8 mouse cellular contexts compared by ENCODE assay signal in the genomic region with DNA sequence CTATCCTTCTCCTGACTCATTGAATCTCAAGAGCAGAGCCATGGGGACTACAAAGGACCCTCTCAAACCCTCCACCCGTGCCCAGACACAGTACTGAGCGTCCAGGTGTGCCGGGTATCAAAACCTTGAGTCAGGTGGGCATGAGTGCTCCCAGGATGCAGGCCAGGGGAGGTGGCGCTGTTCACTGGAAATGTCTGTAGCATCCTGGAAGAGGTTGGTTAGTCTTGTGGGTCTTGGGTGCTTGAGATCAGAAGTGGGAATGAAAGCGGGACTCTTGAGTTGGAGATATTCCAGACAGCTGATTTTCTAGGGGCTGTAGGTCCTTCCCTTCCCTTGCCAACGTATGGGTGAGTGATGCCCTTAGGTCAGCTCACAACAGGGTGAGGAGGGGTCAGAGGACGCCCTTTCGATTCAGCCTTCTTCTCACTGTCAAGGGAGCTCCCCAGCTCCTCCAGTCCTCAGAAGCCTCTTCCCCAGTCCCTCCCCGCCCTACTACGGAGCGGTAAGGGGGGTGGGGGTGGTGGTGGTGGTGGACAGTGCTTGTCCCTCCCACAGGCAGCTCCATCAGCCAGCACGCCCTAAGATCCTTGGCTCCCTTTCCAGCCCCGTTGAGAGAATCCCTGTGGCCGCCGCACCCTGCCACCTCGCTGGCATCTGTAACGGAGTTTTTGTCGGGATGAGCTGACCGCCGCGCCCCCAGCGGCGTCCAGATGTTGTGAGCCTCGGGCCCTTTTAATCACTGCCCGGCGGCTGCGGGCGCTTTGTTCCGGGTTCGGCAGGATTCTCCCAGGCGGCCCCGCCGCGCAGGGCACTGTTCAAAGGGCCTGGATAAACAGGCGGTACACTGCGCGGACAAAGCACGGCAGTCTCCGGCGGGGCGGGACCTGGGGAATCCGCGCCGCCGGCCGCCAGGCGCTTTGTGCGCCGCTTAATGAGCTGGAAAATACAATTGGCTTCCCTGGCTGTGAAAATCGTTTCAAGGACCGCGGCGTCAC. TPM values are rescaled to one million over a fixed set of nuclear protein-coding genes. Genes with fewer than 3 reads are reported as not detected.
DNase-seq lines count a peak whose midpoint lies in the region; ATAC-seq lines count a peak whose summit lies in the region.

No protein-coding gene starts in this region.

- H3K27me3 ChIP-seq in hindbrain, embryonic 12.5 days = peaks cover 53% of the 10 kb centered on the region
- H3K27me3 ChIP-seq in liver, embryonic 15.5 days = peaks cover 95% of the 10 kb centered on the region

- no peaks in the 10 kb centered on the region for H3K36me3 ChIP-seq in hindbrain, embryonic 12.5 days
- H3K36me3 ChIP-seq in liver, embryonic 15.5 days (replicated peaks) = no peaks in the 10 kb centered on the region

- peak; percentile 78 for ATAC-seq in hindbrain, embryonic 12.5 days (ENCODE audit: low FRiP score)
- ATAC-seq in liver, embryonic 15.5 days (ENCODE audit: insufficient read depth) = no peak

- peak overlapping the region; percentile 93 for H3K27ac ChIP-seq in hindbrain, embryonic 12.5 days
- no peak overlapping the region for H3K27ac ChIP-seq in liver, embryonic 15.5 days (replicated peaks)

- peak; percentile 63 for DNase-seq in left cerebral cortex, postnatal 4 days
- no peak for DNase-seq in left cerebral cortex, adult 11 months (ENCODE audit: low spot score)
- peak; percentile 63 for DNase-seq in embryo, embryonic 11.5 days (ENCODE audit: low read depth, low spot score)
- peak; percentile 93 for DNase-seq in retina, postnatal 1 day
- DNase-seq in right cerebral cortex, postnatal 25 days = no peak
- no peak for DNase-seq in adipocyte (ENCODE audit: low spot score)

- H3K9me3 ChIP-seq in hindbrain, embryonic 12.5 days (replicated peaks) = no peaks in the 10 kb centered on the region
- no peaks in the 10 kb centered on the region for H3K9me3 ChIP-seq in liver, embryonic 15.5 days (replicated peaks)

- whole genome bisulfite sequencing in hindbrain, embryonic 12.5 days = 3% methylated on average over 53 of the region's 53 CpGs
- 3% methylated on average over 53 of the region's 53 CpGs for WGBS in liver, embryonic 15.5 days (ENCODE audit: insufficient replicate concordance)

- peak overlapping the region; percentile 58 for H3K4me2 ChIP-seq in hindbrain, embryonic 12.5 days (replicated peaks)
- H3K4me2 ChIP-seq in liver, embryonic 15.5 days = peak overlapping the region; percentile 49

- peak overlapping the region; percentile 71 for H3K9ac ChIP-seq in hindbrain, embryonic 12.5 days
- no peak overlapping the region for H3K9ac ChIP-seq in liver, embryonic 15.5 days

- H3K4me1 ChIP-seq in hindbrain, embryonic 12.5 days = peaks cover 55% of the 10 kb centered on the region
- H3K4me1 ChIP-seq in liver, embryonic 15.5 days (replicated peaks) = 0 out of 2 replicates have a peak, but pooled peaks cover 4% of the 10 kb centered on the region

- intact Hi-C loops in left cerebral cortex, postnatal 4 days (cut with DNase I) = loop anchor here (10.0 kb wide), 1 partner anchor 413 kb away; no protein-coding TSS in a partner anchor

- peak overlapping the region; percentile 39 for H3K4me3 ChIP-seq in hindbrain, embryonic 12.5 days
- H3K4me3 ChIP-seq in liver, embryonic 15.5 days (replicated peaks) = peak overlapping the region; percentile 30

RNA-seq across cellular contexts. Expression of a gene that starts 8.8 kb away (rescaled TPM):
- 1 to 10 TPM; 2.3 to 2.5 TPM for total RNA-seq in left cerebral cortex, postnatal 4 days (2021)
- polyA plus RNA-seq in hindbrain, embryonic 12.5 days (2016; fragmentation: Nextera tagmentation; extraction: Ambion mirVana) = 54.7 and 69.1 TPM in 2 replicates
- polyA plus RNA-seq in liver, embryonic 15.5 days (2015; fragmentation: Nextera tagmentation; extraction: Ambion mirVana) = not detected in 2 replicates

RNA-seq across cellular contexts. Expression of a gene that starts 21.2 kb away (rescaled TPM):
- total RNA-seq in left cerebral cortex, postnatal 4 days (2021) = 10 to 100 TPM; 55.1 to 58.0 TPM
- 65.8 and 70.6 TPM in 2 replicates for polyA plus RNA-seq in hindbrain, embryonic 12.5 days (2016; fragmentation: Nextera tagmentation; extraction: Ambion mirVana)
- 21.4 and 23.2 TPM in 2 replicates for polyA plus RNA-seq in liver, embryonic 15.5 days (2015; fragmentation: Nextera tagmentation; extraction: Ambion mirVana)

RNA-seq across cellular contexts. Expression of a gene that starts 21.5 kb away (rescaled TPM):
- 10 to 100 TPM; 32.3 to 33.9 TPM for total RNA-seq in left cerebral cortex, postnatal 4 days (2021)
- 45.6 and 45.9 TPM in 2 replicates for polyA plus RNA-seq in hindbrain, embryonic 12.5 days (2016; fragmentation: Nextera tagmentation; extraction: Ambion mirVana)
- 17.4 and 19.6 TPM in 2 replicates for polyA plus RNA-seq in liver, embryonic 15.5 days (2015; fragmentation: Nextera tagmentation; extraction: Ambion mirVana)

RNA-seq across cellular contexts. Expression of a gene that starts 24.6 kb away (rescaled TPM):
- total RNA-seq in left cerebral cortex, postnatal 4 days (2021) = 100 to 1,000 TPM; 185 to 208 TPM
- 24.8 and 25.1 TPM in 2 replicates for polyA plus RNA-seq in hindbrain, embryonic 12.5 days (2016; fragmentation: Nextera tagmentation; extraction: Ambion mirVana)
- not detected in 2 replicates for polyA plus RNA-seq in liver, embryonic 15.5 days (2015; fragmentation: Nextera tagmentation; extraction: Ambion mirVana)

RNA-seq across cellular contexts. Expression of a gene that starts 35.5 kb away (rescaled TPM):
- not detected for total RNA-seq in left cerebral cortex, postnatal 4 days (2021)
- not detected in 2 replicates for polyA plus RNA-seq in hindbrain, embryonic 12.5 days (2016; fragmentation: Nextera tagmentation; extraction: Ambion mirVana)
- polyA plus RNA-seq in liver, embryonic 15.5 days (2015; fragmentation: Nextera tagmentation; extraction: Ambion mirVana) = 0.74 and 0.79 TPM in 2 replicates

Comparison
In these comparisons a context has a peak if more than half of its experiments do, and no peak if none do; other contexts are left out.
1. DNase-seq: peak in left cerebral cortex, postnatal 4 days (single experiment), embryo, embryonic 11.5 days (single experiment) and retina, postnatal 1 day (single experiment); none in left cerebral cortex, adult 11 months (single experiment), right cerebral cortex, postnatal 25 days (single experiment) and adipocyte (single experiment).
2. RNA of a gene that starts 8.8 kb away (polyA plus RNA-seq): 54.7 to 69.1 TPM in hindbrain, embryonic 12.5 days; not detected in liver, embryonic 15.5 days; every median in the first group is over 10 times any median in the second.